Mouse (Mus musculus) erythroblast, embryonic 14.5 days (primary cell): ENCODE measurements around the gene Fam181a.

Experiments
- GATA1 ChIP-seq: IDR thresholded peaks from 2 replicates; pipeline ENCODE4 v1.6.1; 2012; ENCODE audit warnings: low read length, inconsistent platforms, mixed read lengths
- TAL1 ChIP-seq: IDR thresholded peaks from 3 replicates; pipeline ENCODE4 v1.6.1; 2012; ENCODE audit warnings: low read length, inconsistent platforms, mixed read lengths

DNA sequence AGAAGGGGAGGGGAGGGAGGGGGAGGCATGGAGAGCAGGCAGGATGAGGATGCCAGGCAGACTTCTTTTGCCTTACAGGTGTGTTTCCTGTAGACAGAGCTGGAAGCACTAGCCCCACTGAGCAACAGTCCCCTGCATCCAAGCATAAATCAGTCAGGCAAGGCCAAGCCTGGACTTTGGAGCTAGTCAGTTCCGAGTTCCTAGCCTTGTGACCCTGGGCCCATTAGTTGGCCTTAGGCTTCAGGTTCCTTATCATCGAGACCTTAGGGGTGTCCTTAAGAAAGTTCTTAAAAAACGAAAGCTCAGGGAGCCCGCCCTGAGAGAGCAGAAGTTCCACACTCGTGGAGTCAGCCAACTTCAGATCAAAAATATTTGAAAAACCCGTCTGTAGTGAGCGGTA is 34.2 kb downstream of the Fam181a start:
- TF ChIP-seq GATA1 (no peak), TAL1 (no peak)
